Mouse (Mus musculus) hindbrain, embryonic 11.5 days (tissue): ENCODE measurements around the gene Rasa1. TPM values are rescaled to one million over a fixed set of nuclear protein-coding genes. Genes with fewer than 3 reads are reported as not detected.
A peak's percentile ranks its signal among the peaks of the same experiment; 100 is the strongest.

Experiments used
- ATAC-seq: fragments of 200-750 bp; cut with Nextera tagmentation; 2 replicates; pipeline ENCODE4 v1.8.0; 2017; ENCODE audit warnings: mild to moderate bottlenecking, moderate TSS enrichment, moderate library complexity; ENCODE audit not compliant: low FRiP score
- DNase-seq: peaks from one replicate; pipeline ENCODE4 v3.0.0-alpha.2; 2015; ENCODE audit warnings: low spot score
- H3K27ac ChIP-seq: fragments of 300-500 bp; sonication (generic); 2 replicates; pipeline ENCODE4 v1.5.1; 2014; ENCODE audit warnings: mild to moderate bottlenecking, low read depth, low read length
- H3K27me3 ChIP-seq: fragments of 300-500 bp; sonication (generic); 2 replicates; pipeline ENCODE4 v1.6.1; 2014; ENCODE audit warnings: mild to moderate bottlenecking, low read length, moderate library complexity, mixed read lengths; ENCODE audit not compliant: control insufficient read depth, insufficient read depth
- H3K36me3 ChIP-seq: fragments of 300-500 bp; sonication (generic); 2 replicates; pipeline ENCODE4 v1.6.1; 2014; ENCODE audit warnings: mild to moderate bottlenecking, low read length, moderate library complexity, mixed read lengths; ENCODE audit not compliant: control insufficient read depth, insufficient read depth
- H3K4me1 ChIP-seq: fragments of 300-500 bp; sonication (generic); replicated peaks from 2 replicates; pipeline ENCODE4 v1.6.1; 2014; ENCODE audit warnings: low read length, mixed read lengths; ENCODE audit not compliant: control insufficient read depth, insufficient read depth
- H3K4me2 ChIP-seq: fragments of 300-500 bp; sonication (generic); replicated peaks from 2 replicates; pipeline ENCODE4 v1.6.1; 2014; ENCODE audit warnings: mild to moderate bottlenecking, low read depth, low read length
- H3K4me3 ChIP-seq: fragments of 300-500 bp; sonication (generic); 2 replicates; pipeline ENCODE4 v1.5.1; 2014; ENCODE audit warnings: low read depth, low read length
- H3K9ac ChIP-seq: fragments of 300-500 bp; sonication (generic); 2 replicates; pipeline ENCODE4 v1.6.1; 2014; ENCODE audit warnings: low read depth, low read length
- H3K9me3 ChIP-seq: fragments of 300-500 bp; sonication (generic); 2 replicates; pipeline ENCODE4 v1.6.1; 2016; ENCODE audit warnings: low read length; ENCODE audit not compliant: control insufficient read depth
- WGBS: fragments of 180-500 bp; shearing (Covaris S2); extraction: QIAGEN DNeasy Blood & Tissue Kit; methylation state at CpG from one replicate; pipeline ENCODE4 v1.1.7; 2014; 5-methylcytosine and 5-hydroxymethylcytosine counted together
- polyA plus RNA-seq: library from polyadenylated mRNA; unstranded; fragments of >200 nt; fragmentation: Nextera tagmentation; extraction: Ambion mirVana; gene quantifications from 2 replicates; pipeline ENCODE4 v1.2.1, GENCODE M21; 2014

Rasa1 gene
- polyA plus RNA-seq, 1 experiment from 2014 or later, result 64.0 TPM

DNA sequence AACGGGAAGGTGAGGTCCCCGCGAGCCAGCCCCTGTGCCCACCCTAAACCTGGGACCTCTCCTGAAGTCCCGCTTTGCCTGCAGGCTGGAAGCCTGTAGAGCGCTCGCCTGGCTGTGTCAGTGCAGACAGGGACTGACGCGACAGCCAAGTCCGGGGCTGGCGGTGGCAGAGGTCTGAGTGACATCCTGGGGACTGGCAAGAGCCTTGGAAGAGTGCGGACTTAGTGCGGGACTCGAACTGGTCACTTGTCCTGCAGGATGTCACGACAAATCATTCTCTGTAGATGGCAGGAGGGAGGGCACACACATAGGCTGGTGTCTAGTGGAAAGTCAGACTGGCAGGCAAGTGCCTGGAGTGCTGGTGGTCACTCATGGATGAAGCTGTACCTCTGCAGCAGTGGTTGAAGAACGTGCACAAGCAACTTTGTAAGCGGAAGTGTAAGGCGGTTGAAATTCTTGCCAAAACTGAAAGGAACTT is 99.2 kb downstream of the Rasa1 start:
- 3% methylated on average over 17 of the region's 17 CpGs for WGBS
- no peaks in the 10 kb centered on the region for H3K9me3 ChIP-seq
- ATAC-seq, result peak; percentile 87

GRCm38 (mm10) chr13:85188903-85189643 is 99.9 kb downstream of the Rasa1 start, which contains the start of gene Ccnh:
Ccnh (plus strand) TSS chr13:85189408.
- peak; percentile 97 for ATAC-seq
- peak; percentile 94 for DNase-seq

More for the DNA sequence above, 99.2 kb downstream of the Rasa1 start:
- Histone ChIP-seq H3K27me3 (no peaks in the 10 kb centered on the region), H3K4me2 (peak overlapping the region; percentile 84), H3K9ac (peak overlapping the region; percentile 86), H3K4me1 (no peaks in the 10 kb centered on the region), H3K4me3 (peak overlapping the region; percentile 85), H3K36me3 (no peaks in the 10 kb centered on the region), H3K27ac (peak overlapping the region; percentile 74)
- no peak for DNase-seq

More at GRCm38 (mm10) chr13:85188903-85189643, 99.9 kb downstream of the Rasa1 start, which contains the start of gene Ccnh:
- Histone ChIP-seq H3K4me2 (peak within 1 kb of the TSS; percentile 84), H3K27ac (peak within 1 kb of the TSS; percentile 74), H3K27me3 (no peaks in the 10 kb centered on the region), H3K36me3 (no peaks in the 10 kb centered on the region), H3K4me3 (peak within 1 kb of the TSS; percentile 85), H3K4me1 (no peaks in the 10 kb centered on the region), H3K9me3 (no peaks in the 10 kb centered on the region), H3K9ac (peak within 1 kb of the TSS; percentile 86)
- 2% methylated on average over 43 of the region's 44 CpGs for WGBS

Other genes with a start within 250 kb of the Rasa1 start
- gene Ccnh, start 99.7 kb downstream of the Rasa1 start, polyA plus RNA-seq, result 110 and 114 TPM in 2 replicates